Mouse (Mus musculus): ENCODE results near the gene F13a1. TPM values are rescaled to one million over a fixed set of nuclear protein-coding genes. Genes with fewer than 3 reads are reported as not detected.

F13a1 gene
- polyA plus RNA-seq (2015; fragmentation: Nextera tagmentation; extraction: Ambion mirVana) = 10.1 and 14.3 TPM in 2 replicates

- H3K4me1 ChIP-seq (replicated peaks) = no peaks in the 10 kb centered on the region
- H3K36me3 ChIP-seq = no peaks in the 10 kb centered on the region
- no peaks in the 10 kb centered on the region for H3K27me3 ChIP-seq
- no peak within 1 kb of the TSS for H3K9ac ChIP-seq
- H3K9me3 ChIP-seq (replicated peaks) = no peaks in the 10 kb centered on the region
- 29% methylated on average over 3 of the region's 3 CpGs for WGBS
- no peak within 1 kb of the TSS for H3K4me2 ChIP-seq
- no peak within 1 kb of the TSS for H3K4me3 ChIP-seq
- H3K27ac ChIP-seq = no peak within 1 kb of the TSS
- ATAC-seq (replicated peaks; ENCODE audit: insufficient number of reproducible peaks, insufficient read depth, low FRiP score, low read depth) = no peak
Observed at GRCm38 (mm10) chr13:37050126-37050525, at the start of gene F13a1. Gene F13a1 (minus strand): TSS chr13:37050244.

GRCm38 (mm10) chr13:37091620-37092019 is 41.6 kb upstream of the F13a1 start:
- Histone ChIP-seq H3K36me3 (no peaks in the 10 kb centered on the region), H3K9me3 (replicated peaks) (no peaks in the 10 kb centered on the region), H3K27me3 (no peaks in the 10 kb centered on the region), H3K9ac (no peak overlapping the region), H3K4me3 (no peak overlapping the region), H3K27ac (no peak overlapping the region), H3K4me2 (no peak overlapping the region), H3K4me1 (replicated peaks) (no peaks in the 10 kb centered on the region)
- WGBS = 93% methylated on average over 1 of the region's 1 CpGs
- no peak for ATAC-seq (replicated peaks; ENCODE audit: insufficient number of reproducible peaks, insufficient read depth, low FRiP score, low read depth)

- no peak for ATAC-seq (replicated peaks; ENCODE audit: insufficient number of reproducible peaks, insufficient read depth, low FRiP score, low read depth)
- Histone ChIP-seq H3K36me3 (no peaks in the 10 kb centered on the region), H3K9me3 (replicated peaks) (no peaks in the 10 kb centered on the region), H3K4me2 (no peak overlapping the region), H3K27me3 (no peaks in the 10 kb centered on the region), H3K4me3 (no peak overlapping the region), H3K27ac (no peak overlapping the region), H3K4me1 (replicated peaks) (no peaks in the 10 kb centered on the region), H3K9ac (no peak overlapping the region)
- WGBS = 51% methylated on average over 6 of the region's 6 CpGs
Observed at GRCm38 (mm10) chr13:37089104-37089503, 39.1 kb upstream of the F13a1 start.

- H3K36me3 ChIP-seq = no peaks in the 10 kb centered on the region
- H3K9me3 ChIP-seq (replicated peaks) = no peaks in the 10 kb centered on the region
- H3K4me2 ChIP-seq = no peak overlapping the region
- 57% methylated on average over 13 of the region's 13 CpGs for WGBS
- no peaks in the 10 kb centered on the region for H3K27me3 ChIP-seq
- no peak for ATAC-seq (replicated peaks; ENCODE audit: insufficient number of reproducible peaks, insufficient read depth, low FRiP score, low read depth)
- no peaks in the 10 kb centered on the region for H3K4me1 ChIP-seq (replicated peaks)
- no peak overlapping the region for H3K9ac ChIP-seq
- no peak overlapping the region for H3K27ac ChIP-seq
- H3K4me3 ChIP-seq = no peak overlapping the region
Observed at GRCm38 (mm10) chr13:37081506-37082241, 31.6 kb upstream of the F13a1 start.

- WGBS = 57% methylated on average over 3 of the region's 3 CpGs
- Histone ChIP-seq H3K4me2 (no peak overlapping the region), H3K27ac (no peak overlapping the region), H3K36me3 (no peaks in the 10 kb centered on the region), H3K9me3 (replicated peaks) (no peaks in the 10 kb centered on the region), H3K4me1 (replicated peaks) (no peaks in the 10 kb centered on the region), H3K27me3 (no peaks in the 10 kb centered on the region), H3K9ac (no peak overlapping the region), H3K4me3 (no peak overlapping the region)
- no peak for ATAC-seq (replicated peaks; ENCODE audit: insufficient number of reproducible peaks, insufficient read depth, low FRiP score, low read depth)
Observed at GRCm38 (mm10) chr13:37071390-37071789, 21.3 kb upstream of the F13a1 start.

GRCm38 (mm10) chr13:37070824-37071223 is 20.8 kb upstream of the F13a1 start:
- Histone ChIP-seq H3K9me3 (replicated peaks) (no peaks in the 10 kb centered on the region), H3K27ac (no peak overlapping the region), H3K9ac (no peak overlapping the region), H3K27me3 (no peaks in the 10 kb centered on the region), H3K36me3 (no peaks in the 10 kb centered on the region), H3K4me3 (no peak overlapping the region), H3K4me2 (no peak overlapping the region), H3K4me1 (replicated peaks) (no peaks in the 10 kb centered on the region)
- ATAC-seq (replicated peaks; ENCODE audit: insufficient number of reproducible peaks, insufficient read depth, low FRiP score, low read depth) = no peak
- WGBS = 56% methylated on average over 4 of the region's 4 CpGs

GRCm38 (mm10) chr13:37060810-37061209 is 10.8 kb upstream of the F13a1 start:
- 65% methylated on average over 5 of the region's 5 CpGs for WGBS
- no peak overlapping the region for H3K9ac ChIP-seq
- no peak for ATAC-seq (replicated peaks; ENCODE audit: insufficient number of reproducible peaks, insufficient read depth, low FRiP score, low read depth)
- H3K36me3 ChIP-seq = no peaks in the 10 kb centered on the region
- no peak overlapping the region for H3K27ac ChIP-seq
- no peak overlapping the region for H3K4me2 ChIP-seq
- H3K4me3 ChIP-seq = no peak overlapping the region
- H3K4me1 ChIP-seq (replicated peaks) = peaks cover 4% of the 10 kb centered on the region; the same call in 1 of the 2 replicates
- H3K27me3 ChIP-seq = no peaks in the 10 kb centered on the region
- no peaks in the 10 kb centered on the region for H3K9me3 ChIP-seq (replicated peaks)

- Histone ChIP-seq H3K4me2 (no peak overlapping the region), H3K27ac (0 out of 2 replicates have a peak overlapping the region, but pooled peaks have one; percentile 7), H3K9me3 (replicated peaks) (no peaks in the 10 kb centered on the region), H3K4me3 (no peak overlapping the region), H3K27me3 (no peaks in the 10 kb centered on the region), H3K36me3 (no peaks in the 10 kb centered on the region), H3K4me1 (replicated peaks) (peaks cover 4% of the 10 kb centered on the region; the same call in 1 of the 2 replicates), H3K9ac (no peak overlapping the region)
- ATAC-seq (replicated peaks; ENCODE audit: insufficient number of reproducible peaks, insufficient read depth, low FRiP score, low read depth) = no peak
- 42% methylated on average over 7 of the region's 7 CpGs for WGBS
Observed at GRCm38 (mm10) chr13:37056662-37057061, 6.6 kb upstream of the F13a1 start.

- H3K4me3 ChIP-seq = no peak overlapping the region
- WGBS = 46% methylated on average over 2 of the region's 2 CpGs
- H3K27ac ChIP-seq = no peak overlapping the region
- ATAC-seq (replicated peaks; ENCODE audit: insufficient number of reproducible peaks, insufficient read depth, low FRiP score, low read depth) = no peak
- no peaks in the 10 kb centered on the region for H3K9me3 ChIP-seq (replicated peaks)
- no peaks in the 10 kb centered on the region for H3K27me3 ChIP-seq
- H3K36me3 ChIP-seq = no peaks in the 10 kb centered on the region
- no peak overlapping the region for H3K4me2 ChIP-seq
- H3K4me1 ChIP-seq (replicated peaks) = no peaks in the 10 kb centered on the region
- H3K9ac ChIP-seq = no peak overlapping the region
Observed at GRCm38 (mm10) chr13:37049631-37050030, 413 bp downstream of the F13a1 start.

GRCm38 (mm10) chr13:37049018-37049417 is 1.0 kb downstream of the F13a1 start:
- no peak overlapping the region for H3K4me2 ChIP-seq
- H3K36me3 ChIP-seq = no peaks in the 10 kb centered on the region
- 58% methylated on average over 6 of the region's 6 CpGs for WGBS
- no peaks in the 10 kb centered on the region for H3K9me3 ChIP-seq (replicated peaks)
- H3K4me1 ChIP-seq (replicated peaks) = no peaks in the 10 kb centered on the region
- no peak overlapping the region for H3K9ac ChIP-seq
- H3K27me3 ChIP-seq = no peaks in the 10 kb centered on the region
- no peak overlapping the region for H3K4me3 ChIP-seq
- no peak overlapping the region for H3K27ac ChIP-seq
- ATAC-seq (replicated peaks; ENCODE audit: insufficient number of reproducible peaks, insufficient read depth, low FRiP score, low read depth) = no peak

- Histone ChIP-seq H3K4me2 (no peak overlapping the region), H3K9me3 (replicated peaks) (no peaks in the 10 kb centered on the region), H3K27ac (no peak overlapping the region), H3K27me3 (no peaks in the 10 kb centered on the region), H3K4me1 (replicated peaks) (no peaks in the 10 kb centered on the region), H3K4me3 (no peak overlapping the region), H3K36me3 (no peaks in the 10 kb centered on the region), H3K9ac (no peak overlapping the region)
- ATAC-seq (replicated peaks; ENCODE audit: insufficient number of reproducible peaks, insufficient read depth, low FRiP score, low read depth) = no peak
- WGBS = 76% methylated on average over 3 of the region's 3 CpGs
Observed at GRCm38 (mm10) chr13:37045005-37045404, 5.0 kb downstream of the F13a1 start.

GRCm38 (mm10) chr13:37034745-37035144 is 15.3 kb downstream of the F13a1 start:
- H3K4me2 ChIP-seq = no peak overlapping the region
- ATAC-seq (replicated peaks; ENCODE audit: insufficient number of reproducible peaks, insufficient read depth, low FRiP score, low read depth) = no peak
- H3K27me3 ChIP-seq = no peaks in the 10 kb centered on the region
- no peak overlapping the region for H3K9ac ChIP-seq
- H3K4me3 ChIP-seq = no peak overlapping the region
- no peaks in the 10 kb centered on the region for H3K9me3 ChIP-seq (replicated peaks)
- WGBS = 52% methylated on average over 3 of the region's 3 CpGs
- H3K36me3 ChIP-seq = no peaks in the 10 kb centered on the region
- no peak overlapping the region for H3K27ac ChIP-seq
- no peaks in the 10 kb centered on the region for H3K4me1 ChIP-seq (replicated peaks)

Measured in heart, embryonic 15.5 days (tissue).